Mouse (Mus musculus): Measurements from ENCODE around the gene Plekhg5.

Gene Plekhg5

DNA sequence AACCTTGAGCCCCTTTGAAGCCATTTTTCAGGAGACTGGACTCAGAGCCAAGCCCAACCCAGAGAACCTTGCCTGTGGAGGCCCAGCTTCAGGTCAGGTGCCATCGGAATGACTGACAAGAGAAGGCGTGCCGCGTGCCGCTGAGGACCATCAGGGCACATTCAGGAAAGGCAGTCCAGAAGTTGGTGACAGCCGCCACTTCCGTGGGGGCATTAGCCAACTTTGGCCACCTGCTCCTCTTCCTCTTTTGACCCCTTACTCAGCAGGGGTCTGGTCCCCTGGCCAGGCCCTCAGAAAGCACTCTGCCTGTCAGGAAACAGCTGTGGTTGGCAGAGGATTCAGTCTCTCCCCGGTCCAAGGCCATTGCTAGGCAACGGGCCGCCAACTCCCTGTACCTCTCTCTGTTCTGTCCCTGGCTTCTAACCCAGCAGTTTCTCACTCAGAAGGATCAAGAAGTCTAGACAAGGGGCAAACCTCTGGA, at the start of gene Plekhg5:
TSS of gene Plekhg5 (plus strand) at position 378 of the 481 bp plus-strand sequence.
- DNase-seq: no peak

DNA sequence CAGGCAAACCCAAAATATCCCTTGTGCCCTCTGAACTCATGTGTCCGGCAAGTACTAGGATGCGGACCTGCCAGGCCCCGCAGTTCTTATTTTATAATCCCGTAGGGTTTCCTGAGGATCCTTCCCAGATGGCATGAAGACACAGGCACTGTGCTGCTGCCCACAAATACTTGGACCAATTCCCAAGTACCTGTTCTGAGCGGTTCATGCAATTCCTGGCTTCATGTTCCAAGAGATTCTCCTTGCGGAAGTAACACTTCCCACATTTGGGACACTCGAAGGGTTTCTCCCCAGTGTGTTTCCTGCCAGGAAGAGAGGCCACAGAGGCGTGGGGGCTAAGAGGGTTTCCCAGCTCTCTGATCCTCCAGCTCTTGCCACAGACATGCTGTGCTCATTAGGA, 49.8 kb upstream of the Plekhg5 start:
- no peak for DNase-seq

DNA sequence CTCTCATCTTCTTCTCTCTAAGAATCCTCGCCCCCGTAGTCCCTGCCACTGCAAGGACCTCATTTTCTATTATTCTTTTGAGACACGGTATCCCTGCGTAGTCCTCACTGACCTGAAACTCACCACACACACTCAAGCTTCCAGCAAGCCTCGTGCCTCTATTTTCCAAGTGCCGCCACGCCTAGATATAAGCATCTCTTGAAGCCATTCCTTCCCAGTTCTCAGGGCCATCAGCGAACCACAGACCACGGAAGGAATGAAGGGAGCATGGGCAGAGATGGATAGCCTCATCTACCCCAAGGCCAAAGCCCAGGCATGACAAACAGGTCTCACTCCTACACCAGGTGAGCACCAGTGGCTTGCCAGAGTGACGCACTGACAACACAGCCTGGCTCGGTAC, 47.8 kb upstream of the Plekhg5 start:
- no peak for DNase-seq

DNA sequence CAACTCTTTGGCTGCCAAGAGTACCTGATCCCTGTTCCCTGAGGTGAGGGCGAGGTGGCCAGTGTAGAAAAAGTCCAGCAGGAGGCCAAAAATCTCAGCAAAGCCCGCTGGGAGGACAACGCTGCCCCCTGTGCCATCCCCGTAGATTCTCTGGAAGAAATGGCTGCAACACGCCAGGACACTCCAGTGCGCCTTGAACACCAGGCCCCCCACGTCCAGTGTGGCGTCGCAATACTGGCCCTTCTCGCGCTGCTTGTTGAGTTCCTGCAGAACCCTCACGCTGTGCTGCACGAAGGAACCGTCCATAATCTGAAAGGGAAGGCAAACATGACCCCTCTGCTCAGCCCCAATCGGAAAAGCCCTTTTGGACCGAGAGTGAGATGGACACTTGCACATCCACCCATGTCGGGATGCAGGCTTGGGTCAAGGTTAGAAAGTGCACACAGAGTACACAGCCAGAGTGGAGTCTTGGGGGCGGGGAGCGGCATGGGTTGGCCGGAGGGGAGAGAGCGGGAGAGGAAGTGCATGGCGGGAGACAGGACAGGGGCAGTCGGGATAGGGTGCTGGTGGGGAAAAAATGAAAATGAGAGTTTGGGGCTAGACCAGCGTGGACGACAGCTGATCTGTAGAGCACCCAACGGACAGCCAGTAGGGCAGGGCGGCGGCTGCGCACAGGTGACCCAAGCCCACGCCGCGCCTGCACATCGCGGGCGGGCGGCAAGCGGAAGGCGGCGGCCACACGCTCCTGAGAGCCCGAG, 45.4 kb upstream of the Plekhg5 start:
- DNase-seq: peak; percentile 52

DNA sequence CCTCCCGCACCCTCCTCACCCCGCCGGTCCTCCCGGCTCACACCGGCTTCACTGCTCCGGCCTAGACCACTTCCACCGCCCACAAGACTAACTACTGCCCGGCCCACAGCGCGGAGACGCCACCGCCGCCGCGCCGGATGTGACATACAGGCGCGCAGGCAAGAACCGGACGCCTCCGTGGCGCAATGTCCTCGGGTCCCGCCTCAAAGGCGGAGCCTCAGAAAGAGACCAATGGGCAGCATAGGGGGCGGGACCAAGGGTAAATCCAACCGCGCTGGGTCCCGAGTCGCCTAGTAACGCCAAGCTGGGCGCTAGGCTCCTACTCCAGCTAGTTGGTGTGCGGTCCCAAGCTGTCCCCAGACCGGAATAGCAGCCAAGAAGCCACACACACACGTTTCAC, 44.8 kb upstream of the Plekhg5 start, which contains the start of gene Zbtb48:
TSS of gene Zbtb48 (minus strand) at position 148 of the 400 bp plus-strand sequence.
- peak; percentile 98 for DNase-seq

DNA sequence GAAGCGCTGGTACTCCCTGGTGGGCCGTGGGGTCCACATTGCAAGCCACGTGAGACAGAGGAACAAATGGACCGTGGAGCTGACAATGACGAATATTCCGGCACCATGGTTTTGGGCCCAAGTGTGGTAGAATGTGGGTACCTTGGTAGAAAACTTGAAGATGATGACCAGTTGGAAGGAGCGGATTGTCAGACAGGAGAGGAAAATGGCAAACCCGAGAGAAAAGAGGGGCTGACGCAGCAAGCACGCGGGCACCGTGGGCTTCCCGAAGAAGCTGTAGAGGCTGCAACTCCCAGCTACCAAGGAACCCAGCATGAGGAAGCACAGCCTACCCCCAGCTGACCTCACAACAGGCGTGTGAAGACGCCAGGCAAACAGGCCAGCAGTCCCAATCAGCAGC, 43.8 kb upstream of the Plekhg5 start:
- no peak for DNase-seq

DNA sequence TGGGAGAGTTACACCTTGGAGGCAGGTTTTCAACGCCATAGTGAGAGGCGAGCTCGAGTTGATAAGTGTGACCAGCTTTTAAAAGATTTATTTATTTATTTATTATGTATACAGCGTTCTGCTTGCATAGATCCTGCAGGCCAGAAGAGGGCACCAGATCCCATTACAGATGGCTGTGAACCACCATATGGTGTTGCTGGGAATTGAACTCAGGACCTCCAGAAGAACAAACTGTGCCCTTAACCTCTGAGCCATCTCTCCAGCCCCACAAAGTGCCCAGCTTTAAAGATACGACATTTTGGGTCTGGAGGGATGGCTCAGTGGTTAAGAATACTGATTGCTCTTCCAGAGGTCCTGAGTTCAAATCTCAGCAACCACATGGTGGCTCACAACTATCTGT, 43.2 kb upstream of the Plekhg5 start:
- DNase-seq: no peak

DNA sequence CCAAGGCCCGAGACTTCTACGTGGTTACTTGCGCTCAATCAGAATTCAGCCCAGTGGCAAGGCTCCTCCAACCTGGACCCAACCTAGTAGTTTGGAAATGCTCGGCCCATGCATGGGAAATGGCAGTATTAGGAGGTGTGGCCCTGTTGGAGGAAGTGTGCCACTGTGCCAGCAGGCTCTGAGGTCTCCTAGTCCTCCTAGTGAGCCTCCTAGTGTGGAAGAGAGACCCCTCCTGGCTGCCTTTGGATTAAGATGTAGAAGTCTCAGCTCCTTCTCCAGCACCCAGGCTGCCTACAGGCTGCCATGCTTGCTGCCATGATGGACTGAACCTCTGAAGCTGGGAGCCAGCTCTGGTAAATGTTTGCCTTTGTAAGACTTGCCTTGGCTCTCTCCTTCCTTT, 42.3 kb upstream of the Plekhg5 start:
- DNase-seq: peak; percentile 51

DNA sequence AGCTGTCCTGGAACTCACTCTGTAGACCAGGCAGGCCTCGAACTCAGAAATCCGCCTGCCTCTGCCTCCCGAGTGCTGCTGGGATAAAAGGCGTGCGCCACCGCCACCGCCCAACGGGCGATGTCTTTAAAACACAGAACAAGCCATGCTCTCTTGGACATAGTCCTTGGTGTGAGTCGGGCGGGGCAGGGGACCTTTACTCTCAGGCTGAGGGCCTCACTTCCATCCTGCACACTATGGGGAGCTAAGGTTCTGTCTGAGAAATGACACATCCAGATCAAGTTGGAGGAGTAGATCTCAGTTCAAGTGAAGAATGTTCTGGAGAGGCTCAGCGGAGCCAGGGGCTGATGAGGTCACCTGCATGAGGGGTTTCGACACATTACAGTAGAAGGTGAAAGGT, 39.4 kb upstream of the Plekhg5 start:
- no peak for DNase-seq

DNA sequence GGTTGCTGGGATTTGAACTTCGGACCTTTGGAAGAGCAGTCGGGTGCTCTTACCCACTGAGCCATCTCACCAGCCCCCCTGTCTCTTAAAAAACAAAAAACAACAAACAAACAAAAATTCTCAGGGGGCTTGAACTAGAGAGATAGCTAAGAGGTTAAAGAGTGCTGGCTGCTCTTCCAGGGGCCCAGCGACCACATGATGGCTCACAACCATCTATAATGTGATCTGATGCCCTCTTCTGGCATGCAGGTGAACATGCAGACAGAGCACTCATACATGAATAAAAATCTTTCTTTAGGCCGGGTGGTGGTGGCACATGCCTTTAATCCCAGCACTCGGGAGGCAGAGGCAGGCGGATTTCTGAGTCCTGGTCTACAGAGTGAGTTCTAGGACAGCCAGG, 35.8 kb upstream of the Plekhg5 start:
- DNase-seq: peak; percentile 14

DNA sequence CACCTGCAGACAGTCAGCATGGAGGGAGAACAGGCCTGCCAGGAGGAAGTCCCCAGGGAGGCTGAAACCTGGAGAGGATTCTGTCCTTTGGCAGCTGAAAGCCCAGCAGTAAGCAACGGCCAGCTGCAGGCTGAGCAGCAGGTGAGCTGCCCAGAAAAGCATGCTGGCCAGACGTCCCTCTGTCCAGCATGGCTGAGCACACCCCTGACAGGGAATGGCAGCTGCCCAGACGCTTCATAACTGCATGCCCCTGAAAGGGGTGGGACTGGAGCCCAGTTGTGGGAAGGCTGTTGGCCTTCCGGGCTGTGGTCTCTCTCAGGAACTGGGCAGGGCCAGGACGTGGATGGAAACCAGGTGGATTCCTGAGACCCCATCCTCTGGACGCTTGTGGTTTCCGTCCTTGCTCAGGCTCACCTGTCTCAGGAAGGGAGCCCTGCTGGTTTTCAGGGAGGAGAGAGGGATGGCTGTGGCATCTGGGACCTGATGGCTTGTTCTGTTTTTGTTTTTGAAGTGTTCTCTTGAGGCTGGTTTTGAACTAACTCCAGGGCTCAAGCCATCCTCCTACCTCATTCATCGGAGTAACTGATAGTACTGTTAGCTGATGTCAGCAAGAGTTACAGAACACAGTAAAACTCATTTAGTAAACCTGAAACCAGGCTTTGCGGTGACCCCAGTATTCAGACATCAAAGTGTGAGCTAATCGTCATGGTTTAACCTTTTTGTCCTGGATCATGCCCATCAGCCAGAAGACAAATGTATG, 33.9 kb upstream of the Plekhg5 start, which contains the start of gene Tas1r1:
TSS of gene Tas1r1 (minus strand) at position 344 of the 760 bp plus-strand sequence.
- DNase-seq: no peak

DNA sequence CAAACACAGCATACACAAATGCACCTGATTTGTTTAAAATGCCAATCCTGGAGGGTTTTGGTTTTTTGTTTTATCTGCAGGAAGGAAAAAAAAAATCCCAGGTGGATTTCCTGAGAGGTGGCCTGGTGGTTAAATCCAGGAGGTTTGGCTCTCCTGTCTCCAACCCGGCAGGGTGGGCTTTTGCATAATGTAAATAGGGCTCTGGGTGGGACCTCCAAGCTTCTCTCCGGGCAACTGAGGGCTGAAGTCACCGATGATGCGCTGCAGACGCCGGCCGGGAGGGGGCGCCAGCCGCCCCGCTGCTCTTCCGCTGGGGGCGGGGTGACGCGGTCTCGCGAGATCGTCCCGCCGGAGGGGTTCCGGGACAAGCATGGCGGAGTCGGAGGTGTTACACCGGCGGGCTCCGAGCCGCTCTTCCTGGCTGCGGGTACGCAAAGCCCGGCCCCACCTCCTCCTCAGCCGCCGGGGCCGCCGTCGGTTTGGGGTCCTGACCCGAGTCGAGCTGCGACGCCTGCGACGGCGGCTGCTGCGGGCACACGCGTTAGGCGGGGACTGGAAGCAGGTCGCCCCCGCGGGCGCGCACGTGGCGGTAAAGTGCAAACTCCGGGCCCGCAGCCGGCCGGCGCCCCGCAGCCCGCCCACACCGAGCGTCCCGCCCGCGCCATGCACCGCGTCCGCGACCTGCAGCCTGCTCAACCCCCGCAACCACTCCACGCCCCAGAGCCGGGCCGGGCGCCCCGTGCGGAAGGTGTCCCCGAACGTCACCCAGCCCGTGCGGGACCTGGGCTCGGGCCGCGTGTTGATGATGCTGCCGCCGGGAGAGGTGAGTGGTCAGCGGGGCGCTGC, 33.1 kb upstream of the Plekhg5 start, which contains the start of gene Nol9:
TSS of gene Nol9 (plus strand) at position 337 of the 846 bp plus-strand sequence.
- peak; percentile 93 for DNase-seq

DNA sequence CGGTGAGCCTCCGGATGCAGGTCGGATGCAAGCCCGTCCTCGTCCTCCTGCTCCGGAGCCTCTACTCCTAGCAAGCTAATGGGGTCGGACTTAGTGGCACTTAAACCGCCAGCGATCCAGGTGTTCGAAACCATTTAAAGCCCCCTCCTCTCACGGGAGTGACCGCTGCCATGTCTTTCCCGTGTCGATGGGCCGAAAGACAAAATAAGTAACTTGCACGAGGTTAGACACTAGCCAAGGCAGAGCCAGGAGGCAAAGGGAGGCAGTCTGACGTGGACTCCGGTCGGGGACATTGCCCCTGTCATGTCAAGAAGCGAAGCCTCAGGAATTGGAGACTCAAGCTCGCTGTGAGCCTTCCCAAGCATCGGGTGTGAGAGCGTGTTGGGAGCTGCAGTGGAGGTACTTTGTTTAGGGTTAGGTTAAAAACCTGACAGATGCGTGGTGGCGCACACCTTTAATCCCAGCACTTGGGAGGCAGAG, 32.4 kb upstream of the Plekhg5 start:
- DNase-seq: no peak

DNA sequence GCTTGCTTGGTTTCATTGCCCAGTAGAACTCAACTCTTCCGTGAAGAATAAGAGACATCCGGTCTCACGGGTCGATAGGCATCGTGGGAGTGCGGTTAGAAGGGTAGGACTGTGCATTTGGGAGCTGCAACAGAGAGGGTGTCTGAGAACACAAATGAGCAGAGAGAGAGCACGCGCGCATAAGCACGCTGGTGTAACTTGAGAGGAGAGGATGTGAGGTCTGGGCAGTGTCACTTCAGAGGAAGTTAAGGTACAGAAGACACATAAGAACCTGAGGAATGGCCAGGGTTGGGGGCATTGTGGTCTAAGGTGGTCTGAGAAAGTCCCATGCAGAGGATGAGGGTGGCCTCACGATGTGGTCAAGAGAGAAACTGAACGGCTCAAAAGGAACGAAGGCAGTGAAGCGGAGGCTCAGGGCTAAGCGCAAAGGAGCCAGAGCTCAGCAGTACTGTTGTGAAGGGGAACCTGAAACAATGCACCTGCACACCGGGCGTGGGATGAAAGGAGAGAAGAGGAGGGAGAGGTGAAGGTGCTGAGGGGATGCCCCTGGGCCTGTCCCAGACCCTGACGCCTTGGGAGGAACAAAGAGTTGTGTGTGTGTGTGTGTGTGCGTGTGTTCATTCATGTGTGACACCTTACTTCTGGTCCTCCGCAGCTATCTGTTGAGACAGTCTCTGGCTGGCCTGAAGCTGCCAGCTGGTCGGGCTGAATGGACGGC, 30.2 kb upstream of the Plekhg5 start:
- DNase-seq: no peak

DNA sequence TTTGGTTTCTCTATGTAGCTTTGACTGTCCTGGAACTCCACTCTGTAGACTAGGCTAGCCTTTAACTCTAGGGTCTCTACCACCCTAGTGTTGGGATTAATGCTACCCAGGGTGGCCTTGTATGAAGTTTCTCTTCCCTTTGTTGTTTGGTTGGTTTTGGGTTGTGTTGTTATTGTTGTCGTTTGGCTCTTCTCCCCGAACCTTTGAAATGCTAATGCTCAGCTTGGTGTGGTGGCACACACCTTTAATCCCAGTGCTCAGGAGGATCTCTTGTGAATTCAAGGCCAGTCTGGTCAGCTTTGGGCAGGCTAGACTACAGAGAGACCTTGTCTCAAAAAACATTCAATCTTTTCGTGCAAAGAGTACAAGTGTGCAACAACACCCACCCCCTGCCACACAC, 29.1 kb upstream of the Plekhg5 start:
- no peak for DNase-seq

DNA sequence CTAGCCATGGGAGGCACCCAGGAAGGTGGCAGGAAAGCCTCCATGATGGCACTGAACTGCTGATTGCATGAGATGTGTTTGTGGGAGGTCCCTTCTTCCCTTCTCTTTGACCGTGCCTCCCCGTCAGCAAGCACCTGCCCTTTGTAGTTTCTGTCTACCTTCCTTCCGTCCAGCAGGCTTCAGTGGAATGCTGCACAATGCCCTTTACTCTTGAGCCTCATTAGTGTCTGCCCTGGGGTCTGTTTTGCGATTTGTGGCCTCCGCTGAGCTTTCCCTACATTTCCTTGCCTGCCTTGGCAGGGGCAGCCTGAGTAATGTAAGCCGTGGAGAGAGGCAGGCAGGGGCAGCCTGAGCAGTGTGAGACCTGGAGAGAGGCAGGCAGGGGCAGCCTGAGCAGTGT, 27.7 kb upstream of the Plekhg5 start:
- DNase-seq: no peak

DNA sequence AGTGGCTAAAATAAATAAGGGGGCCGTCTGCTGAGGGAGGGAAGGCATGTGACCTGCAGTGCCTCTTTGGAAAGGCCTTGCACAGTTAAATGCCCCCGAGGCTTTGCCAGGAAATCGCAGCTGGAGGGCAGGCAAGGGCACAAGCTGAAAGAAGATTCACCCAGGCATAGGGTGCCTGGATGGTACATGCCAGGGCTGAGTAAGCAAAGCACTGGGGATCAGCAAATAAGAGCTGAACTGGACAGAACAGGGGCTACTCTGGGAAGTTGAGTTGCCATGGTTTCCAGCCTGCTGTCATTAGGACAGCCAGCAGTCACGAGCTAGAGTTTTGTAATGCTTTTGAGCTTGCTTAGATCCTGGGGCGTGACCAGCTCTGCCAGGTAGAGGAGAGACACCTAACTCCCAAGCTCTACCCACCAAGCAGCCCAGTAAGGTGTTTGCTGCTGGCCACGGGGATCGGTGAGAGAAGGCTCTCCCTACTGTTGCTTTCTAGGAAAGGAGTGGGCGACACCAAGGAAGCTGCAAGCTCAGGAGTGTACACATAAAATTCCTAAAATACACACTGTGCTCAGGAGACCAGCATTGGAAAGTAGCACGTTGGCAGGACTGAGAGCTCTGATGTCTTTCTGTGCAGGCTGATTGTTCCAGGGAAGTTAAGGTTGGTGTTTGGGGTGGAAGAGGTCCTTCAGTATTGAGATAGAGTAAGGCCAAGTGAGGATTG, 9.7 kb upstream of the Plekhg5 start:
- no peak for DNase-seq

DNA sequence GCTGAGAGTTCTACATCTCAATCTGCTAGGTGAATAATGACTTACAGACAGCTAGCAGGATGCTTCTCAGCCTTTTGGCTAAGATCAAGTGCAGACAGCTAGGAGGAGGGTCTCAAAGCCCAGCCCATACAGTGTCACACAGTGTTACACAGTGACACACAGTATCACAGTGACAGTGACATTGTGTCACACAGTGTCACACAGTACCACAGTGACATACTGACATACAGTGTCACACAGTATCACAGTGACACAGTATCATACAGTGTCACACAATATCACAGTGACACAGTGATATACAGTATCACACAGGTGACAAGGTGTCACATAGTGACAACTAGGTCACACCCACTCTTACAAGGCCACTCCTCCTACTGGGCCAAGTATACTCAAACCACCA, 5.0 kb upstream of the Plekhg5 start:
- DNase-seq: no peak

DNA sequence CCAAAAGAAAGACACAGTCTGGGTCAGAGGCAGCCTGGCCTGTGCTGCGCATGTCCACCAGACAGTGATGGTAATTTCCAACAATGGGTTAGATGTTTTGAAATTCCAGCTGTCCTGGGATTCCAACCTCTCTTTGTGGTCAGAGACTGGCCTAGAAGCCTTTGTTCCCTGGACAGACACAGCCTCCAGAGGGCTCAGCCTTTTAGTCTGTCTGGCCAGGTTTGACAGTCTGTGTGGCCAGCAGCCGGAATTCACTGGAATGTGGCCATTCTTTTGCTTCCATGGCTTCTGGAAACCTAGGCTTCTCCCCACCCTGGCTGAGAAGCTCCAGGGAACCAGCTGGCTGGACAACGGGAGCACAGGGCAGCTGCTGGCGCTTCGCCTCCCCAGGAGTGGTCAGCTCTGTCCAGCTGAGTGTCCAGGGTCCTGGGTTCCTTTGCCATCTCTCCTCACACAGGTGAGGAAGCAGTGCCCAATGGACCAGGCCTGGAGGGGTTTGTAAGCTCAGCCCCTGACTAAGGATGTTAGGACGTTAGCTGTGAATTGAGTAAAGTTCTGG, 4.1 kb upstream of the Plekhg5 start:
- DNase-seq: no peak

DNA sequence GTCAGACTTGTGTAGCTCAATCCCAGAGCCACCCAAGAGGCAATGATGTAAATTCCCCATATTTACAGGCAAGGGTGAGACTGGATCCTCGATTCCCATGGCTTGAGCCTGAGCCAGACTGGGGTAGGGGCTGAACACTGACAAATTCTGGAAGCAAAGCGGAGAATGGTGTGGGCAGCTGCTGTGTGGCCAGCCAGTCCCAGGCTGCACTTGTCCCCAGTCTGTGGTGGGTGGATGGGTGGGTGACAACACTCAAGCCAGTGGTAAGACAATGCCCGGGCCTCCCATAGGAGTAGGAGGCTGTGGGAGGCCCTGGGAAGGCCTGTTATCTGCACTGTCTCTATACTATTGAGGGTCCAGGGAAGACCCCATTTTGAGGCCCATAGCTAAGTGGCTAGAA, 3.1 kb upstream of the Plekhg5 start:
- DNase-seq: no peak

All from retina, postnatal 1 day (tissue).